Mouse (Mus musculus): ENCODE measurements at regions not wholly inside any gene's neighbourhood (a gene's known extent, or its start where the extent isn't known, plus 50 kb on each side); places are given as distances from the start of the nearest gene placed in this dataset.

DNA sequence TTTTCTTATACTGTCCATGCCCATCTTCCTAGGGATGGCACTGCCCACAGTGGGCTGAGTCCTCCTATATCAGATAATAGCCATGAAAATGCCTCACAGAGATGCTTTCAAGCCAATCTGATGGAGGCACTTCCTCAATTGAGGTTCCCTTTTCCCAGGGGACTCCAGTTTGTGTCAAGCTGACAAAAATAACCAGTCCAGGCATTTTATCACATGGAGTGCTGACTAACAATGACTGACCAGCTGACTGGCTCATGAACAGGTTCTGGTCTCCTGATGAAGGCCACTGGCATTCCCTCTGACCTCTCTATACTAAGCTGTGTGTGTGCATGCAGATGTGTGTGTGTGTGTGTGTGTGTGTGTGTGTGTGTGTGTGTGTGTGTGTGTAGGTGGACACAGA, 64.4 kb upstream of the Bod1 start:
- TF ChIP-seq EP300 (IDR thresholded peaks at IDR 0.05) (no peak), CTCF (IDR thresholded peaks at IDR 0.05) (no peak)

Data from lung, postnatal 0 days (tissue).